23 mouse cellular contexts compared by ENCODE assay signal in genomic region chr12:40090017-40090416, GRCm38 (mm10). TPM values are rescaled to one million over a fixed set of nuclear protein-coding genes. Genes with fewer than 3 reads are reported as not detected.
DNase-seq lines count a peak whose midpoint lies in the region; ATAC-seq and TF ChIP-seq lines count a peak whose summit lies in the region.
"Had no signal": no experiment of that assay in that cellular context is flagged by ENCODE, and none has a peak within 500 bp of the region (broad histone marks: within the 10 kb centered on the region; RNA-seq: fewer than 3 reads in every experiment).

No protein-coding gene starts in this region.

- H3K36me3 ChIP-seq in thymus, adult 2 months (ENCODE audit: control insufficient read depth, insufficient read depth, low read length): no peaks in the 10 kb centered on the region
- H3K36me3 ChIP-seq: embryonic facial prominence, embryonic 15.5 days; forebrain, embryonic 10.5 days; heart, embryonic 12.5 days; hindbrain, embryonic 13.5 days had no signal

- DNase-seq in thymus, adult 2 months: peak; percentile 23
- no peak for DNase-seq in thymus, postnatal 36 days
- DNase-seq in CD4-positive helper T cell, adult 2 months (ENCODE audit: low read depth, low spot score): peak; percentile 37
- DNase-seq in T-cell, adult 2 months (ENCODE audit: low spot score): peak; percentile 16
- no peak for DNase-seq in kidney, adult 9 months
- no peak for DNase-seq in left cerebral cortex, postnatal 36 days (ENCODE audit: low spot score in 2 of 2)
- no peak for DNase-seq in heart, postnatal 4 days
- DNase-seq: adrenal gland, adult 8-10 months; adrenal gland, postnatal 36 days; cerebellum, adult 8-10 months; cerebellum, postnatal 14 days; embryo, embryonic 11 days; gastrocnemius, adult 2 months; gastrocnemius, postnatal 25 days had no signal

- no peak overlapping the region for H3K4me3 ChIP-seq in thymus, adult 2 months (ENCODE audit: control insufficient read depth, insufficient read depth, low read length)
- H3K4me3 ChIP-seq: embryonic facial prominence, embryonic 15.5 days; erythroblast, embryonic 14.5 days; forebrain, embryonic 10.5 days; gastrocnemius, adult 2 months; heart, embryonic 12.5 days; hindbrain, embryonic 13.5 days had no signal

- intact Hi-C loops in left cerebral cortex, postnatal 36 days (cut with DNase I): no loop called here

- TF ChIP-seq POLR2A in thymus, adult 2 months (IDR thresholded peaks at IDR 0.05; ENCODE audit: control insufficient read depth, extremely low read depth, insufficient read depth, low read length, poor library complexity): no peak

- WGBS in thymus, adult 2 months: 4% methylated on average over 3 of the region's 3 CpGs

- 0 out of 2 replicates have a peak, but pooled peaks have one; percentile 6 for ATAC-seq in megakaryocyte progenitor cell, adult 5-6 weeks (replicated peaks; ENCODE audit: poor library complexity)
- ATAC-seq: forebrain, embryonic 14.5 days; hindbrain, postnatal 0 days; Patski had no signal

- peak overlapping the region; percentile 74 for H3K27ac ChIP-seq in thymus, adult 2 months (ENCODE audit: control insufficient read depth, insufficient read depth, low read length)
- H3K27ac ChIP-seq: embryonic facial prominence, embryonic 15.5 days; forebrain, embryonic 10.5 days; gastrocnemius, adult 2 months; hindbrain, embryonic 13.5 days; hindbrain, postnatal 0 days had no signal

- no peak for TF ChIP-seq CTCF in thymus, adult 2 months (IDR thresholded peaks at IDR 0.05; ENCODE audit: borderline replicate concordance, control insufficient read depth, extremely low read depth, insufficient read depth, low read length, poor library complexity)

- H3K4me1 ChIP-seq in thymus, adult 2 months (replicated peaks; ENCODE audit: control insufficient read depth, insufficient read depth, low read length): peaks cover 9% of the 10 kb centered on the region
- H3K4me1 ChIP-seq: embryonic facial prominence, embryonic 15.5 days; forebrain, embryonic 10.5 days; heart, embryonic 12.5 days; hindbrain, embryonic 13.5 days had no signal

- H3K27me3 ChIP-seq in thymus, adult 2 months (ENCODE audit: control insufficient read depth, insufficient read depth, low read length): no peaks in the 10 kb centered on the region
- H3K27me3 ChIP-seq: embryonic facial prominence, embryonic 15.5 days; heart, embryonic 12.5 days; hindbrain, embryonic 13.5 days; Patski had no signal

RNA-seq across cellular contexts. Expression of gene Scin, which starts 44.0 kb away (rescaled TPM):
- 7.9 and 10.0 TPM in 2 replicates for polyA plus RNA-seq in thymus, adult 2 months (2012; rRNA removed)
- total RNA-seq in megakaryocyte progenitor cell, adult 5-6 weeks (2015): 1.8 and 2.9 TPM in 2 replicates
- total RNA-seq in megakaryocyte progenitor cell, adult 5-6 weeks (2017): 3.2 and 4.6 TPM in 2 replicates
- total RNA-seq in left cerebral cortex, postnatal 36 days (2021): under 1 TPM in 1 of 2 experiments, not detected in 1; 0.10 TPM
- total RNA-seq in heart, postnatal 4 days (2021): 1 to 10 TPM; 2.3 to 2.5 TPM
- total RNA-seq: hindbrain, postnatal 0 days had no signal
- polyA plus RNA-seq: forebrain, embryonic 10.5 days; forebrain, embryonic 14.5 days had no signal

RNA-seq across cellular contexts. Expression of gene Arl4a, which starts 52.2 kb away (rescaled TPM):
- 5.6 and 6.5 TPM in 2 replicates for polyA plus RNA-seq in thymus, adult 2 months (2012; rRNA removed)
- 23.4 and 34.0 TPM in 2 replicates for total RNA-seq in megakaryocyte progenitor cell, adult 5-6 weeks (2015)
- 11.2 and 18.7 TPM in 2 replicates for total RNA-seq in megakaryocyte progenitor cell, adult 5-6 weeks (2017)
- 10 to 100 TPM; 51.2 to 51.3 TPM for total RNA-seq in left cerebral cortex, postnatal 36 days (2021)
- 10 to 100 TPM; 27.0 to 27.5 TPM for total RNA-seq in heart, postnatal 4 days (2021)

Comparison
In these comparisons a context has a peak if more than half of its experiments do, and no peak if none do; other contexts are left out.
1. DNase-seq: peak in thymus, adult 2 months (single experiment), CD4-positive helper T cell, adult 2 months (single experiment) and T-cell, adult 2 months (single experiment); none in thymus, postnatal 36 days (0 of 2), kidney, adult 9 months (single experiment), left cerebral cortex, postnatal 36 days (0 of 2) and heart, postnatal 4 days (single experiment).